Mouse (Mus musculus): ENCODE measurements around the gene Tmem91. TPM values are rescaled to one million over a fixed set of nuclear protein-coding genes. Genes with fewer than 3 reads are reported as not detected.

Tmem91 gene
- polyA plus RNA-seq (2015; fragmentation: Illumina TruSeq; extraction: RNeasy Lipid Tissue Mini Kit (QIAGEN cat#74804); ENCODE audit: low read depth, low replicate concordance), result 51.4 TPM

DNA sequence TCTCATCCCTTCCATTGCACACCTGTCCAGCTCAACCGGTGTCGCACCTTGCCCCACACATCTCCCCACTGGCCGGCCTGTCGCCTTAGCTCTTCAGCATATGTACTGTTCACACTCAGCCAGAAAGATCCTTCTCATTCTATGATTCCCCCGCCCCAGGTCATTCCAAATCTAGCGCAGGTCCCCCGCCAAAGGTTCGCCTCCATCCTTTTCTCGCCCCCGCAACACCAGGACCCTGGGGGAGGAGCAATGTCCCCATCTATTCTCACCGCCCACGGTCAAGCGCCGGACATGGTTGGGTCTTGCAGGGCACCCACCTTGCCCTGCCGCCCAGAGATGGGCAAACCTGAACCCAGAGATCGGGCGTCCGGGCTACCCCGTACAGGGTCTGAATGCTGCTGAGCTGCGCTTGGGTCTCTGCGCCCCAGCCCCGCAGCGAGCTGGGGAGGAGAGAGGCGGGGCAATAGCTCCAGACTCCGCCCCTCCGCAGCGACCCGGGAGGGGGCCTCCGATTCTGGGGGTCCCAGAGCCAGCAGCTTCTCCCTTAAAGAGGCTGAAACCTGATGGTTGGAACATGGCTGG, at the start of gene Tmem91:
Tmem91 (minus strand) TSS at position 448 of the 582 bp plus-strand sequence.

DNA sequence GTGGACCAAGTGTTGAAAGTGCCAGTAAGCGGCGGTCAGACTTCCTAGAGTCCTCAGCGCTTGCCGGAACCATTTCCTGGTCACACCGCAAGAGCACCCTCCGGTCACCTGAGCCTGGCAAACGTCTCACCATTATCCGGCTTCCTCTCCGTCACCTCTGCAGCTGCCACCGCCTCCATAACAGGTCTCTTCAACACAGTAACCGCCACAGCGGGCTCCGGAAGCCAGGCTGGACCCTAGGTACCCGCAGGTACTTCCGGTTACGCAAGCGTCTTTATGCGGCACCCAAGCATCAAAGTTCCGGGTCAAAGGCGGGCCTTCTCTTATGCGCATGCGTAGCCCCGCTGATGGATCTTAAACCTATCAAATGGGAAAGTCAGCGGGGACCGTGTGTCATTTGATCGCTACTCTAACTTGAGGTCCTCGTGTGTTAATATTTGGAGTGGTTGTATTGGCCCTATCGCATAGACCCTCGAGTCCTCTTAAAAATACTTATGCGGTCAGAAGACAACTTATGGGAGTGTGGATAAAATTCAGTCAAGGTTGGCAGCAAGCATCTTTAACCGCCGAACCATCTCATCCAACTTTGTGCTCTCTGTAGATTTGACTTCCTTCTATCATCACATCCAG, 43.9 kb upstream of the Tmem91 start, which contains the start of gene Ccdc97:
Ccdc97 (minus strand) TSS at position 301 of the 630 bp plus-strand sequence.

DNA sequence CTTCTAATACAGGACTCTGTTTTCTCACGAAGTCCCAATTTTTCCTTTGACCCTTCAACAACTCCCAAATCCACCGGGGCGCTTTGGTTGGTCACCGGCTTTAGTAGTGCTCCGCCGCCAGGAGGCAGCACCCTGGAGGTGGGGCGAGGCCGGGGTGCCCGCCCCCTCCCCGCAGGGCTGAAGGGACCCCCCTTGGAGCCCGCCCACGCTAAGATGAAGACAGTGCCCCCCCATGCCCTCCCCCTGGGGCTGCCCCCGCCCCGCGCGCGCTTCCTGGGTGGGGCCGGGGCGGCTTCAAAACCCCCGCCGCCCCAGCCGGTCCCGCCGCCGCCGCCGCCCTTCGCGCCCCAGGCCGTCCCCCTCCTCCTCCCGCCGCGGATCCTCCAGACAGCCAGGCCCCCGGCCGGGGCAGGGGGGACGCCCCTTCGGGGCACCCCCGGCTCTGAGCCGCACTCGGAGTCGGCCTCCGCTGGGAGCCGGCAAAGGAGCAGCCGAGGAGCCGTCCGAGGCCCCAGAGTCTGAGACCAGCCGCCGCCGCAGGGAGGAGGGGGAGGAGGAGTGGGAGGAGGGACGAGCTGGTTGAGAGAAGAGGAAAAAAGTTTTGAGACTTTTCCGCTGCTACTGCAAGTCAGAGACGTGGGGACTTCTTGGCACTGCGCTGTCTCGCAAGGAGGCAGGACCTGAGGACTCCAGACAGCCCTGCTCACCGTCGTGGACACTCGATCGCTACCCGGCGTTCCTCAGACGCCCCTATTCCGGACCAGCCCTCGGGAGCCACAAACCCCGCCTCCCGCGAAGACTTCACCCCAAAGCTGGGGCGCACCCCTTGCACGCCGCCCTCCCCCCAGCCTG, 11.9 kb upstream of the Tmem91 start, which contains the start of gene Tgfb1:
Tgfb1 (plus strand) TSS at position 323 of the 852 bp plus-strand sequence.

GRCm38 (mm10) chr7:25680514-25681258, 5.7 kb upstream of the Tmem91 start, which contains the start of gene B9d2:
TSS of gene B9d2 (plus strand) at chr7:25680780.

GRCm38 (mm10) chr7:25658657-25659472, 16.1 kb downstream of the Tmem91 start, which contains the start of the genes Bckdha and Exosc5:
TSS of gene Bckdha (minus strand) at chr7:25658981.
TSS of gene Exosc5 (plus strand) at chr7:25659164.

DNA sequence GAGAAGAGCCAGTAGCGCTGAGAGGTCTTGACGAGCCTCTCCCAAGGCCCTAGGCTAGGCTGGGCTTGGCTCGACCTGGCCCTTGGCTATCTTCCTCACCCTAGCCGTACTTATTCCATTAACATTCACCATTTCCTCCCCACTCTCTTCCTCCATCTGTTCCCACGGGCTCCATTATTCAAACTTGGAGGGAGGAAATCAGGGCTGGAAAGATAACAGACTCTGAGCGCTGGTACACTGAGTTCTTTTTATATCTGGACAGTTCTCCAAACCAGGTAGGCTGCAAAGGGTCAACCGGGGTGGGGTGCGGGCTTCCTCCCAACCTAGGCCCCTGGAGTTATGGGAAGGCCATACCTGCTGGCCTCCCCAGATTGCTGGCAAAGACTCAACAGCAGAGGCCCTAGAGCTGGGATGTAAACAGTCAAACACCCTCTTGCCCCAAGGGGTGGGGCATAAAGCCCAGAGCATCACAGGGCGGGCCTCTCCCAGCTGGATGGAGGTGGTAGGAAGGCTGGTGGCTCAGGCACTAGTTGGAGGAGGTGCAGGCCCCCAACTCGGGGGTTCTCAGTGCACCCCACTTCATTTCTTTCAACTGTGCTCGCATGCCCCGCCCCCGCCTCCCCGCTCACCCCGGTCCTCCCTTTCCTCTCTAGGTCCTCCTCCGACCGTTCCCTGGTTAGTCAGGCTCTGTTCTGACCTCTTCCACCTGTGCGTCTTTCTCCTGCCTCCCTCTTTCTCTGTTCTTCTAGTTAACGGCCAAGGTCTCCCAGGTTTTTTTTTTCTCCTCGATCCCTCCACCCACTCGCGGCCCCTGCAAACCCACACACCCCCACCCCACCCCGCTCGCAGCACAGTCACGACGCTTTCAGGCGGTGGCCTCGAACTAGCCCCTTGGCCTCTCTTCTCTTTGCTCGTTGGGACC, 48.2 kb downstream of the Tmem91 start, which contains the start of gene B3gnt8:
B3gnt8 (plus strand) TSS at position 146 of the 922 bp plus-strand sequence.

Other genes with a start within 250 kb of the Tmem91 start
- gene Ceacam1, start 197.6 kb downstream of the Tmem91 start, polyA plus RNA-seq (2015; fragmentation: Illumina TruSeq; extraction: RNeasy Lipid Tissue Mini Kit (QIAGEN cat#74804); ENCODE audit: low read depth, low replicate concordance), result 3.0 TPM
- gene Ceacam2, start 135.3 kb downstream of the Tmem91 start, polyA plus RNA-seq (2015; fragmentation: Illumina TruSeq; extraction: RNeasy Lipid Tissue Mini Kit (QIAGEN cat#74804); ENCODE audit: low read depth, low replicate concordance), result 0.88 TPM
- not detected for gene Erich4, start 59.3 kb downstream of the Tmem91 start, polyA plus RNA-seq (2015; fragmentation: Illumina TruSeq; extraction: RNeasy Lipid Tissue Mini Kit (QIAGEN cat#74804); ENCODE audit: low read depth, low replicate concordance)
- gene Dmac2, start 55.8 kb downstream of the Tmem91 start, polyA plus RNA-seq (2015; fragmentation: Illumina TruSeq; extraction: RNeasy Lipid Tissue Mini Kit (QIAGEN cat#74804); ENCODE audit: low read depth, low replicate concordance), result 62.6 TPM
- gene B3gnt8, start 48.5 kb downstream of the Tmem91 start, polyA plus RNA-seq (2015; fragmentation: Illumina TruSeq; extraction: RNeasy Lipid Tissue Mini Kit (QIAGEN cat#74804); ENCODE audit: low read depth, low replicate concordance), result 0.24 TPM
- gene Bckdha, start 16.2 kb downstream of the Tmem91 start, polyA plus RNA-seq (2015; fragmentation: Illumina TruSeq; extraction: RNeasy Lipid Tissue Mini Kit (QIAGEN cat#74804); ENCODE audit: low read depth, low replicate concordance), result 46.7 TPM
- gene Exosc5, start 16.0 kb downstream of the Tmem91 start, polyA plus RNA-seq (2015; fragmentation: Illumina TruSeq; extraction: RNeasy Lipid Tissue Mini Kit (QIAGEN cat#74804); ENCODE audit: low read depth, low replicate concordance), result 23.8 TPM
- 47.4 TPM for gene B9d2, start 5.6 kb upstream of the Tmem91 start, polyA plus RNA-seq (2015; fragmentation: Illumina TruSeq; extraction: RNeasy Lipid Tissue Mini Kit (QIAGEN cat#74804); ENCODE audit: low read depth, low replicate concordance)
- 4.1 TPM for gene Tgfb1, start 11.8 kb upstream of the Tmem91 start, polyA plus RNA-seq (2015; fragmentation: Illumina TruSeq; extraction: RNeasy Lipid Tissue Mini Kit (QIAGEN cat#74804); ENCODE audit: low read depth, low replicate concordance)
- 40.0 TPM for gene Ccdc97, start 43.9 kb upstream of the Tmem91 start, polyA plus RNA-seq (2015; fragmentation: Illumina TruSeq; extraction: RNeasy Lipid Tissue Mini Kit (QIAGEN cat#74804); ENCODE audit: low read depth, low replicate concordance)
- 55.6 TPM for gene Hnrnpul1, start 79.6 kb upstream of the Tmem91 start, polyA plus RNA-seq (2015; fragmentation: Illumina TruSeq; extraction: RNeasy Lipid Tissue Mini Kit (QIAGEN cat#74804); ENCODE audit: low read depth, low replicate concordance)
- gene Axl, start 113.5 kb upstream of the Tmem91 start, polyA plus RNA-seq (2015; fragmentation: Illumina TruSeq; extraction: RNeasy Lipid Tissue Mini Kit (QIAGEN cat#74804); ENCODE audit: low read depth, low replicate concordance), result 28.9 TPM
- 6.3 TPM for gene Cyp2s1, start 141.7 kb upstream of the Tmem91 start, polyA plus RNA-seq (2015; fragmentation: Illumina TruSeq; extraction: RNeasy Lipid Tissue Mini Kit (QIAGEN cat#74804); ENCODE audit: low read depth, low replicate concordance)
- gene Cyp2b10, start 222.5 kb upstream of the Tmem91 start, polyA plus RNA-seq (2015; fragmentation: Illumina TruSeq; extraction: RNeasy Lipid Tissue Mini Kit (QIAGEN cat#74804); ENCODE audit: low read depth, low replicate concordance), result not detected

Data from brain, adult 10 weeks (tissue).